Mouse (Mus musculus) gastrocnemius, postnatal 36 days (tissue): ENCODE results near the gene Sacm1l. TPM values are rescaled to one million over a fixed set of nuclear protein-coding genes. Genes with fewer than 3 reads are reported as not detected.

Source experiments
- DNase-seq, 2 experiments: peaks; one replicate each; pipeline ENCODE4 v3.0.0; 2022
- intact Hi-C: fragments of 180-260 bp; cut with DNase I; formaldehyde crosslinking; loops from one replicate; pipeline ENCODE4 v1.15.1; 2025
- total RNA-seq, 2 experiments: library from RNA; stranded (reverse); gene quantifications; 2 replicates each; pipeline ENCODE4 v1.2.3; 2021

Sacm1l gene
- total RNA-seq, 2 experiments from 2014 or later: 16.1 to 19.7 TPM

GRCm38 (mm10) chr9:123507380-123507779 lies 22.2 kb upstream of the Sacm1l start:
- DNase-seq: no peak
- intact Hi-C loops: loop anchor here (5.0 kb wide), 1 partner anchor 55 kb away; no protein-coding TSS in a partner anchor

GRCm38 (mm10) chr9:123508986-123509385 lies 20.6 kb upstream of the Sacm1l start:
- DNase-seq: no peak
- intact Hi-C loops: loop anchor here (5.0 kb wide), 1 partner anchor 57 kb away; no protein-coding TSS in a partner anchor

GRCm38 (mm10) chr9:123509638-123510604 lies 19.6 kb upstream of the Sacm1l start:
- intact Hi-C loops: loop anchor here (5.0 kb wide), 1 partner anchor 58 kb away; no protein-coding TSS in a partner anchor
- no peak for DNase-seq

- intact Hi-C loops: no loop called here
- DNase-seq: no peak
Measured at GRCm38 (mm10) chr9:123510926-123511325, 18.6 kb upstream of the Sacm1l start.

- intact Hi-C loops: no loop called here
- DNase-seq: no peak
Measured at GRCm38 (mm10) chr9:123512482-123512881, 17.1 kb upstream of the Sacm1l start.

- intact Hi-C loops: loop anchor here (5.0 kb wide), 1 partner anchor 258 kb away; no protein-coding TSS in a partner anchor
- DNase-seq: no peak
Measured at GRCm38 (mm10) chr9:123515087-123515486, 14.5 kb upstream of the Sacm1l start.

GRCm38 (mm10) chr9:123516641-123517385 lies 12.7 kb upstream of the Sacm1l start:
- intact Hi-C loops: loop anchor here (5.0 kb wide), 1 partner anchor 260 kb away; no protein-coding TSS in a partner anchor
- no peak for DNase-seq

GRCm38 (mm10) chr9:123518969-123519894 lies 10.3 kb upstream of the Sacm1l start:
- intact Hi-C loops: loop anchor here (5.0 kb wide), 1 partner anchor 262 kb away; no protein-coding TSS in a partner anchor

GRCm38 (mm10) chr9:123520735-123521134 lies 8.8 kb upstream of the Sacm1l start:
- no peak for DNase-seq
- intact Hi-C loops: loop anchor here (5.0 kb wide), 1 partner anchor 68 kb away; no protein-coding TSS in a partner anchor

More at GRCm38 (mm10) chr9:123518969-123519894, 10.3 kb upstream of the Sacm1l start:
- DNase-seq: no peak

- intact Hi-C loops: loop anchor here (5.0 kb wide), 1 partner anchor 71 kb away; no protein-coding TSS in a partner anchor
- no peak for DNase-seq
Measured at GRCm38 (mm10) chr9:123523676-123524075, 5.9 kb upstream of the Sacm1l start.

- intact Hi-C loops: no loop called here
- peak in 1 of 2 experiments; percentile 55 for DNase-seq
Measured at GRCm38 (mm10) chr9:123525095-123525494, 4.5 kb upstream of the Sacm1l start.

GRCm38 (mm10) chr9:123526502-123526901 lies 3.1 kb upstream of the Sacm1l start:
- DNase-seq: no peak
- intact Hi-C loops: no loop called here

GRCm38 (mm10) chr9:123528087-123528925 lies 1.3 kb upstream of the Sacm1l start:
- no peak for DNase-seq
- intact Hi-C loops: no loop called here

GRCm38 (mm10) chr9:123528926-123529295 lies 648 bp upstream of the Sacm1l start:
- peak; percentile 23 to 40 for DNase-seq
- intact Hi-C loops: no loop called here

GRCm38 (mm10) chr9:123530158-123530475 lies 558 bp downstream of the Sacm1l start:
- intact Hi-C loops: no loop called here
- DNase-seq: no peak

- no peak for DNase-seq
- intact Hi-C loops: no loop called here
Measured at GRCm38 (mm10) chr9:123530566-123531130, 1.1 kb downstream of the Sacm1l start.

GRCm38 (mm10) chr9:123531234-123531633 lies 1.7 kb downstream of the Sacm1l start:
- intact Hi-C loops: no loop called here
- DNase-seq: no peak

- intact Hi-C loops: no loop called here
- DNase-seq: no peak
Measured at GRCm38 (mm10) chr9:123536613-123537012, 7.1 kb downstream of the Sacm1l start.

GRCm38 (mm10) chr9:123538189-123538588 lies 8.6 kb downstream of the Sacm1l start:
- no peak for DNase-seq
- intact Hi-C loops: no loop called here
